Mouse (Mus musculus) ovary, postnatal 10 days (tissue): ENCODE measurements around the gene Setd1a.
"Not testable (repeated sequence)": the region's sequence is repeated elsewhere in the genome, so short reads cannot be mapped to it uniquely, and the experiment has no call there.

Source experiments
- DNase-seq: peaks from one replicate; pipeline ENCODE4 v3.0.0; 2022; ENCODE audit warnings: low spot score

Gene Setd1a

DNA sequence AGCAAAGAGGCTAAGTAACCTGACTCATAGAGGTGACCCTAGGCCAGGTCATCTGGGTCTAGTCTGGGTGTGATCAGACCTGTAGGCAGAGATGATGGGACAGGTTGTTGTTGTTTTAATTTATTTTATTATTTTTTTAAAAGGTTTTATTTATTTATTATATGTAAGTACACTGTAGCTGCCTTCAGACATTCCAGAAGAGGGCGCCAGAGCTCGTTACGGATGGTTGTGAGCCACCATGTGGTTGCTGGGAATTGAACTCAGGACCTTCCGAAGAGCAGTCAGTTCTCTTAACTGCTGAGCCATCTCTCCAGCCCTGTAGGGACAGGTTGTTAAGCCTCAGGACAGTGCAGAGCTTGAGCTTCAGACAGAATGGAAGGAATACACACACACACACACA is 61.4 kb downstream of the Setd1a start:
- not testable (repeated sequence) for DNase-seq

DNA sequence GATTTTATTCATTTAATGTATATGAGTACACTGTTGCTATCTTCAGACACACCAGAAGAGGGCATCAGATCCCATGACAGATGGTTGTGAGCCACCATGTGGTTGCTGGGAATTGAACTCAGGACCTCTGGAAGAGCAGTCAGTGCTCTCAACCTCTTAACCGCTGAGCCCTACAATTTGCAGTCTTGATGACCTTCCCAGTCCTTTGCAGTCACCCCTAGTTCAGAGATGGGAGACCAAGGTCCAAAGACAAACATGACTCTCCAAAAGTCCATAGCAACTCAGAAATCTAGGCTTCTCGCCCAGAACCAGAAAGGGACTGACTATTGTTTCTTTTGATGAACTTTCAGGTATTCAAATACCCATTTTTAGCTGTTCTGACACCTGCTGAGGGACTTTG is 63.6 kb downstream of the Setd1a start:
- DNase-seq: not testable (repeated sequence)

DNA sequence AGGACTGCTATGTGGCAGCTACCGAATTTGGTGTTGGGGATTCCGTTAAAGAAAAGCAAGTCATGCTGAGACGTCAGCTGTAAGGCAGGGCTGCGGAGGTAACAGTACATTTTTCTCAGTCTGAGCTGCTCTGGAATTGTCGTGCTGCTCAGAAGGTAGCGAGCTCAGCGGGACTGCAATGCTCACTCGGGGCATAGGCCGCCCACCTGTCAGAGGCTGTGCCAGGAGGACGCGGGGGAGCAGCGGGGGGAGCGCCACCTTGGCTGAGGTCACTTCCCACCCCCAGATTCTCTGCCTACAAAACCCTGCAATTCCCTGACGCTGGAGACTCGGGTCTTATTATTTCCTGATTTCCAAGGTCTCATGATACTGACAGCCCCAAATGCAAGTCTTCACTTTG is 64.4 kb downstream of the Setd1a start:
- DNase-seq: peak; percentile 23

DNA sequence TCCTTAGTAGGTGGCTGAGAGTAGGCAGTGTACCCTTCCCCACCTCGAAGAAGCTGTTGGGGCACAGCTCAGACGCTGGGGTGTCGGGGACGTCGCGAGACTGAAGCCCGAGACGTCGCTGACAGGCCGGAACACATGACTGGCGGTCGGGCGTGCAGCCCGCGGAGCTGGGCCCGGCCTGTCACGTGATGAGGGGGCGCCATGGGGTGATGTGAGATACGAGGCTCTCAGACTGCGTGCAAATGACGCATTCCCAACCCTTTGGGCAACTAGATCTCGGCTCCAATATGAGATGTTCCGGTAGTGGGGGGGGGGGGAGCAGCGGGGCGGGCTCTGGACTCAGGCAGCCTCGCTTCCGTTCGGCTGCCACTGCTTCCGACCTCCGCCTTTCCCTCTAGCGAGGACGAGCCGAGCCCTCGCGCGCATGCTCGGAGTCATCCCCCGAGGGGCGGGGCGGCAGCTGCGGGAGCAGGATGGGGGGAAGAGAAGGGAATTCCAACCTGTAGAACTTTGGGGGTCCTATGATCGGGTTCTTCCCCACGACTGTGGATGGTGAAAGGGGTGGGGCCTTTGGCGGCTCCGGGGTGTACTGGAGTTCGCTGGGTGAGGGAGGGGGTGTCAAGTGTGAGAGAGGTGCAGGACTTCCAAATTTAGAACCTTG is 65.0 kb downstream of the Setd1a start:
- DNase-seq: peak; percentile 75

DNA sequence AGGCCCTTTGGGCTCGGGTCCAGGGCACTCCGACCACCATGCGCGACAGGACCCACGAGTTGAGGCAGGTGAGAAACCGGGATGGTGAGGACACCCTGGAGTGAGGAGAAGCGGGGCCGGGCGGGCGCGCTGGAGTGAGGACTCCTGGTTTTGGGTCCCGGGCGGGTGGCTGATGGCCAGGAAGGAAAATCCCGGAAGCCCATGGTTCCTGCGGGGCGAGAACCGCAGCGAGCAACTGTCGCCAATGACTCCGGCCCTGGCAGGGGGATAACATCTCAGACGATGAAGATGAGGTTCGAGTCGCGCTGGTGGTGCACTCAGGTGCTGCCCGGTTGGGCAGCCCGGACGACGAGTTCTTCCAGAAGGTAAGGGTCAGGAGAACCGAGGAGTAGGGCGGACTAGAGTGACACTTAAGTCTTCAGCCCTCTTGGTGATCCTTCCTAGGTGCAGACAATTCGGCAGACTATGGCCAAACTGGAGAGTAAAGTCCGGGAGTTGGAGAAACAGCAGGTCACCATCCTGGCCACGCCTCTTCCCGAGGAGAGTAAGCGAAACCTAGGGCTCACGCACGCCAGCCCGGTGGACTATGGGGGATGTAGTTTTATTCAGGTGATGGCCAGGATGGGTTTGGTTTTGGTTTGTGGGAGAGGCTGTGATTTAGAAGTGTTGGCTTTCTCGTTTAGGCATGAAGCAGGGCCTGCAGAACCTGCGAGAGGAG is 65.7 kb downstream of the Setd1a start:
- peak; percentile 52 for DNase-seq
